Mouse (Mus musculus) megakaryocyte, embryonic 14.5 days (primary cell): ENCODE measurements around the gene Slc12a6.

ENCODE experiments used
- FLI1 ChIP-seq: IDR thresholded peaks from 2 replicates; pipeline ENCODE4 v1.6.1; 2012; ENCODE audit warnings: low read length, inconsistent platforms, mixed read lengths
- GATA1 ChIP-seq: IDR thresholded peaks from 3 replicates; pipeline ENCODE4 v1.6.1; 2012; ENCODE audit warnings: mixed read lengths, low read length, inconsistent platforms, borderline replicate concordance

DNA sequence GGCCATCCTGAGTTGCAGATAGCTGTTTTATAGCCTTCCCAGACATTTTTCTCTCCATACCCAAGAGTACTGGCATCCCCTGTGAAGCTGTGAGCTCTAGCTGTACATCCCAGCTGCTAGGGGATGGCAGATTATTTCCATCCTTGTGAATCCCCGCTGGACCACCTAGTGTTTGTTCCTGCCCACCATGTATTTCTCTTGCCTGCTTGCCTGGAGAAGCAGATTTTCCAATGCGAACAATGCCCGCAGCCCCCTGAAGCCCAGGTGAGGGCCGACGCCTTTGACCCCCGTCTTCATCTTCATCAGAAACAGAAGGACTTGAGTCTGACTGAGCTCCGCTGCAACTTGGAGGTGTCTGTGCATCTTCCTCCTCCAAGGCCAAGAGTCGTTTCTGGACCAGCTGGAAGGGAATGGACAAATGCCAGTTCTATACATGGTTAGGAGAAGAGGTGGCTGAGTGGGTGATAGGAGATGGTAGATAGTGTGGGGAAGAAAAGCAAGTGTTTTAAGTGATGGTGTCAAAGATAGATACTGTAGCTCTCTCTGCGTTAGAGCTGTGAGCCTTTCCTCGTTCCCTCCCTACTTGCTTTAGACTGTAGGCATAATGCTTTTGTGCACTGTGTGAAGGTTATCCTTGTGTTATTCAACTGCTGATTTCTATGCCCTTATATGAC lies 15.7 kb upstream of the Slc12a6 start:
- no peak for TF ChIP-seq FLI1
- no peak for TF ChIP-seq GATA1
